Mouse (Mus musculus): ENCODE measurements around the gene Smim14. TPM values are rescaled to one million over a fixed set of nuclear protein-coding genes. Genes with fewer than 3 reads are reported as not detected.

Smim14 gene
- polyA plus RNA-seq, 1 experiment from 2014 or later = 230 TPM

DNA sequence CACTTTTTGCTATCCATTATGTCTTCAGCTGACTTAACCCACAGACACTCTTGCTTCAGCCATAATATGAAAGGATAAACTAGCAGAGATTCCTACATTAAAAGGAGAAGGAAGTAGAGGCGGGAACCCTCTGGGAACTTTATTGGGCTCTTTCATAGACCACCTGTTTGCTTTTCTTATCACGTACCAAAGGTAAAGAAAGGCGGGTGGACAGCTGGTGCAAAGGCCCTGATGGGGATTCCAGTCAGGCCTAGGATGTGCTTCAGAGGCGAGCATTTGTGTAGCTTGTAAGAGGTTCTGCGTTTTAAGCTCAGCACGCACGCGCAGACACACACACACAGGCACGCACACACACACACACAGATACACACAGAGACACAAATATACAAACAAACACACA is 35.6 kb downstream of the Smim14 start:
- H3K9ac ChIP-seq (replicated peaks; ENCODE audit: low read depth, low read length) = no peak overlapping the region
- H3K27ac ChIP-seq (ENCODE audit: low read depth, low read length) = no peak overlapping the region
- H3K9me3 ChIP-seq (ENCODE audit: control insufficient read depth, low read length) = no peaks in the 10 kb centered on the region
- no peak overlapping the region for H3K4me3 ChIP-seq (ENCODE audit: low read depth, low read length)
- H3K4me1 ChIP-seq (ENCODE audit: control insufficient read depth, insufficient read depth, low read length) = no peaks in the 10 kb centered on the region
- no peaks in the 10 kb centered on the region for H3K27me3 ChIP-seq (ENCODE audit: control insufficient read depth, insufficient read depth, low read length)
- WGBS = 92% methylated on average over 9 of the region's 9 CpGs
- ATAC-seq (ENCODE audit: low read depth) = no peak
- H3K36me3 ChIP-seq (ENCODE audit: control insufficient read depth, insufficient read depth, low read length) = no peaks in the 10 kb centered on the region
- H3K4me2 ChIP-seq (ENCODE audit: low read depth, low read length) = no peak overlapping the region

DNA sequence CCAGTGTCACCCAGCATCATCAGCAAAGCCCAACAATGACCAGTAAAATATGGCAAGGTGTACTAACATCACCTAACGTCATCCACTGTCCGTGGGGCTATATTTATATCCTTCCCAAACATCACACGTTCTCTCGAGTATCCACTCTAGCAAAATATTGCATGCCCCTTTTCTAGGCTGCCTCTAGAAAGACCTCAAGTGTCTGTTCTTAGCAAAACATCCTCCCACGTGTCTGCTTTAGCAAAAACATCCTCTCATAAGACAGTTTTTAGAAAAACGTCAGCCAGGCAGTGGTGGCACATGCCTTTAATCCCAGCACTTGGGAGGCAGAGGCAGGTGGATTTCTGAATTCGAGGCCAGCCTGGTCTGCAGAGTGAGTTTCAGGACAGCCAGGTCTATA is 36.8 kb downstream of the Smim14 start:
- Histone ChIP-seq H3K27ac (ENCODE audit: low read depth, low read length) (no peak overlapping the region), H3K4me2 (ENCODE audit: low read depth, low read length) (no peak overlapping the region), H3K27me3 (ENCODE audit: control insufficient read depth, insufficient read depth, low read length) (no peaks in the 10 kb centered on the region), H3K9me3 (ENCODE audit: control insufficient read depth, low read length) (no peaks in the 10 kb centered on the region), H3K36me3 (ENCODE audit: control insufficient read depth, insufficient read depth, low read length) (no peaks in the 10 kb centered on the region), H3K4me3 (ENCODE audit: low read depth, low read length) (no peak overlapping the region), H3K4me1 (ENCODE audit: control insufficient read depth, insufficient read depth, low read length) (no peaks in the 10 kb centered on the region), H3K9ac (replicated peaks; ENCODE audit: low read depth, low read length) (no peak overlapping the region)
- 90% methylated on average over 7 of the region's 7 CpGs for WGBS
- no peak for ATAC-seq (ENCODE audit: low read depth)

DNA sequence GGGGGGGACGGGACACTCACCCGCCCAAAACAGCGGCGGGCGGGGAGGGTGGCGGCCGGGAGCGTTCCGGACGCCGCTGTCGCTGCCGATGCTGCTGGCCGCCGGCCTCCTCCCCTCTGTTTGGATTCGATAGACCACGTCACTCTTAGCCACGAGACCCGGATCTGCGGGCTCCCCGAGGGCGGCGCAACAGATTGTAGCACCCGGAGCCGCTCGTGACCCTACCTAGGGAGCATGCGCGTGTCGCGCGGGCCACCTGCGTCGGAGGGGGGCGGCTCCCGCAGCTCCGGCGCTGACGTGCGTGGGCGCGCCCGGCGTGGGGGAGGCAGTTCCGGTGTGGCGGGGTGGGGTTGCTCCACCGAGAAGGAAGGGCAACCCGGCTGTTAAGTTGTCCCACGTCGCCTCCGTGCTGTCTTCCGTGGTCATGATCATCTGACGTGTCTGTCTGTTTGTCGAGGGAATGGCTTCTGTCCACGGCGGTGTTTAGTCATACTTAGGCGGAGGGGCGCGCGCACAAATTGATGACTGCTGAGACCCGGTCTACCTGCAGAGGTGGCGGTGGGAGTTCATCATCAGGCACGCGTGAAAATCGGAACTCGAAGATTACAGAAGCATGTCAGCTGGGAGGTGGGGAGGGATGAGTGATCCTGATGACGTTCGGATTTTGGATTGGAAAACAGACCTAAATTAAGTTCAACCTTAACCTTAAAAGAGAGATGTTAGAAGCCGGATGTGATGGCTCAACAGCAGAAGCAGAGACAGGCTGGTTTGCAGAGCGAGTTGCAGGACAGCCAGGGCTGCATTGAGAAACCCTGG is 44.1 kb downstream of the Smim14 start, which contains the start of gene Gm43552:
Gene Gm43552 (minus strand): TSS at position 118 of the 816 bp plus-strand sequence.
- Histone ChIP-seq H3K9ac (replicated peaks; ENCODE audit: low read depth, low read length) (peak within 1 kb of the TSS; percentile 98), H3K9me3 (ENCODE audit: control insufficient read depth, low read length) (no peaks in the 10 kb centered on the region), H3K4me3 (ENCODE audit: low read depth, low read length) (peak within 1 kb of the TSS; percentile 94), H3K36me3 (ENCODE audit: control insufficient read depth, insufficient read depth, low read length) (no peaks in the 10 kb centered on the region), H3K4me1 (ENCODE audit: control insufficient read depth, insufficient read depth, low read length) (peaks cover 13% of the 10 kb centered on the region; the same call in 1 of the 2 replicates), H3K4me2 (ENCODE audit: low read depth, low read length) (peak within 1 kb of the TSS; percentile 93), H3K27me3 (ENCODE audit: control insufficient read depth, insufficient read depth, low read length) (no peaks in the 10 kb centered on the region), H3K27ac (ENCODE audit: low read depth, low read length) (peak within 1 kb of the TSS; percentile 96)
- peak; percentile 96 for ATAC-seq (ENCODE audit: low read depth)
- WGBS = under 1% methylated on average over 61 of the region's 69 CpGs

DNA sequence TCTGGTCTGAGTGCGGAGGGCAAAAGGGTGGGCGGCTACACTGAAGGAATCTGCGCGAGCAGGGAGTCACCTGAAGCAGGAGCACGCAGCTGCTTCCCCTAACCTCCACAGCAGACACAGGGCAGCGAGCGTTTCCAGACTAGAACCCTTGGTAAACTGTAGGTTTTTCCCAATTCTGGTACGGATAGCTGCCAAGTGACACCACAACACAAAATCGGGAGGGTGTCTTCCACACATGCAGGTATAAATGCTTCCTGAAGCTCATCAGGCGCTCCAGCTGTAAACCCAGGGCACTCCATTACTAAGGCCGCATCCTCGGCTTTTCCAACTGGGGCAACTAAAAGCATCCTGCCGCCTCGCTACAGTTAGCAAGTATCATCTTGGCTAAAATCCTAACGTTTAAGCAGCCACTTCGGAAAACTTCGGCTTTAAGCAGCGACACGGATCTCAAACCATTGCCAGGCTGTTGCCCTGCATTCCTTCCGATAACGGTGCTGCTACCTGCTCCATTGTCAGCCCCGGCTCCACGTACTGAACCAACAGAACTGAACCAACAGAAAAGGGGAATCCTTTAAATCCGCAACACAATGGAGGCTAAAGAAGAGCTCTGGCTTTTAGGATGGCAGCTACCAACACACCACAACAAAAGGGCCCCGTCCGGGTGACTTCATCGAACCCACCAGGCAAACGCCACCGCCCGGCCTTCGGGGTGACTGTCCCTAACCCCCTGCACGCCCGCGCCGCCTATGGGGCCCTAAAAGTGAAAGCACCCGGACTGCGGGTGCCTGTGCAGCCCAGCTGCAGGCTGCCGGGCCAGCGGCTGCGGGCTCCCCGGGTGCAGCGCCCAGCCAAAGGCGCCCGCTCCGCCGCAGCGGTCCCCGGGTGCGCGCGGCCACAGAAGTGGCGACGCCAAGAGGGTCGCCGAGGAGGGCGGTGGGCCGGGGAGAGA is 44.9 kb downstream of the Smim14 start:
- no peaks in the 10 kb centered on the region for H3K9me3 ChIP-seq (ENCODE audit: control insufficient read depth, low read length)
- peak overlapping the region; percentile 93 for H3K4me2 ChIP-seq (ENCODE audit: low read depth, low read length)
- under 1% methylated on average over 57 of the region's 57 CpGs for WGBS
- H3K4me1 ChIP-seq (ENCODE audit: control insufficient read depth, insufficient read depth, low read length) = peaks cover 13% of the 10 kb centered on the region; the same call in 1 of the 2 replicates
- H3K4me3 ChIP-seq (ENCODE audit: low read depth, low read length) = peak overlapping the region; percentile 94
- H3K27ac ChIP-seq (ENCODE audit: low read depth, low read length) = peak overlapping the region; percentile 96
- peak; percentile 84 for ATAC-seq (ENCODE audit: low read depth)
- peak overlapping the region; percentile 98 for H3K9ac ChIP-seq (replicated peaks; ENCODE audit: low read depth, low read length)
- H3K27me3 ChIP-seq (ENCODE audit: control insufficient read depth, insufficient read depth, low read length) = no peaks in the 10 kb centered on the region
- H3K36me3 ChIP-seq (ENCODE audit: control insufficient read depth, insufficient read depth, low read length) = no peaks in the 10 kb centered on the region

DNA sequence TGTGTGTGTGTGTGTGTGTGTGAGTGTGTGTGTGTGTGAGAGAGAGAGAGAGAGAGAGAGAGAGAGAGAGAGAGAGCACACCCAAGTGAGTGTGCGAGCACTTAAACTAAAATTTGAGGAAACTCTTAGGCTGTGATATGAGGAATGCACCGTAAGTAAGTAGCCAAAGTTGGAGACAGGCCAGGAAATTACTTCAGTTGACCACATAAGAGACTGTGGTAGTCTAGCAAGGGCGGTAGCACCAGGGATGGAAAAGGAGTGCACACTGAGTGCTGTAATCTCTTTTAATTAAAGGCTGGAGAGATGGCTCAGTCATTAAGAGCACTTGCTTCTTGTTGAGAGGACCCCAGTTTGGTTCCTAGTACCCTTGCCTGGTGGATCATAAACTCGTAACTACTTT is 47.2 kb downstream of the Smim14 start:
- peaks cover 13% of the 10 kb centered on the region; the same call in 1 of the 2 replicates for H3K4me1 ChIP-seq (ENCODE audit: control insufficient read depth, insufficient read depth, low read length)
- H3K9ac ChIP-seq (replicated peaks; ENCODE audit: low read depth, low read length) = no peak overlapping the region
- 82% methylated on average over 4 of the region's 4 CpGs for WGBS
- no peak for ATAC-seq (ENCODE audit: low read depth)
- no peaks in the 10 kb centered on the region for H3K27me3 ChIP-seq (ENCODE audit: control insufficient read depth, insufficient read depth, low read length)
- H3K27ac ChIP-seq (ENCODE audit: low read depth, low read length) = no peak overlapping the region
- H3K36me3 ChIP-seq (ENCODE audit: control insufficient read depth, insufficient read depth, low read length) = no peaks in the 10 kb centered on the region
- no peak overlapping the region for H3K4me2 ChIP-seq (ENCODE audit: low read depth, low read length)
- H3K9me3 ChIP-seq (ENCODE audit: control insufficient read depth, low read length) = no peaks in the 10 kb centered on the region
- H3K4me3 ChIP-seq (ENCODE audit: low read depth, low read length) = no peak overlapping the region

DNA sequence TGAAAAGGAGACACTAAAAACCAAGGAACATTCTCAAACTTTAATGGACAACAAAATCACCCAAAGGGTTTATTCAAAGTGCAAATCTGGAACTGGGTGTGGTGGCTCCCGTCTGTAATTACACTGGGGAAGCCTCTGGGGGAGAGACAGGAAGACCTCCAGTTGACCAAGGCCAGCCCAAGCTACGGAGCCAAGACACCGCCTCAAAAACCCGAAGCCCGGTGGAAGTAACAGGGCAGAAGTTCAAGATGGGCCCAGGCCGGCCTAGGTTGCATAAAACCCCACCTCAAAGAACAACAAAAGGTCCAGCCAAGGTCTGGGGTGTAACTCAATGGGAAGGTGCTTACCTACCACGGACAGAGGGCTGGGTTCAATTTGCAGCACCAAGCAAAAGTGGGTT is 48.3 kb downstream of the Smim14 start:
- peaks cover 13% of the 10 kb centered on the region; the same call in 1 of the 2 replicates for H3K4me1 ChIP-seq (ENCODE audit: control insufficient read depth, insufficient read depth, low read length)
- WGBS = 82% methylated on average over 7 of the region's 7 CpGs
- H3K4me3 ChIP-seq (ENCODE audit: low read depth, low read length) = no peak overlapping the region
- no peak overlapping the region for H3K27ac ChIP-seq (ENCODE audit: low read depth, low read length)
- H3K9ac ChIP-seq (replicated peaks; ENCODE audit: low read depth, low read length) = no peak overlapping the region
- no peak overlapping the region for H3K4me2 ChIP-seq (ENCODE audit: low read depth, low read length)
- ATAC-seq (ENCODE audit: low read depth) = no peak
- H3K36me3 ChIP-seq (ENCODE audit: control insufficient read depth, insufficient read depth, low read length) = no peaks in the 10 kb centered on the region
- no peaks in the 10 kb centered on the region for H3K27me3 ChIP-seq (ENCODE audit: control insufficient read depth, insufficient read depth, low read length)
- no peaks in the 10 kb centered on the region for H3K9me3 ChIP-seq (ENCODE audit: control insufficient read depth, low read length)

DNA sequence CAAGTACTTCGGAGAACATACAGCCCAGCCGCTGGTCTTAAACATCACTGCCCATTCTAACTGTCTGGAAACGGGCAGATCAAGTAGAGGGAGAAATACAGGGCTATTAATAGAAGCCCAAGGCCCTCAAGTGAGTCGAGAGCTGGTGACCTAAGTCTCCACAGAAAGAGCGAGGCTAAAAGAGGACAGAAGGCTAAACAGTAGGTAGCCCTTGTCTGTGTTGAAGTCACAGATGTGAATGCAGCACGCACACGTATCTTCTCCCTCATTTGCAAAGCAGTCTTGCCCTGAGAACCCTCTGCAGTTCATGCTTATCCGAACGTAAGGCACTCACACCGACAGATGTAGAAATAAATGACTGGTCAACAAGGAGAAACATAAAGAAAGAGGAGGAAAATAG is 49.6 kb downstream of the Smim14 start:
- Histone ChIP-seq H3K27ac (ENCODE audit: low read depth, low read length) (no peak overlapping the region), H3K27me3 (ENCODE audit: control insufficient read depth, insufficient read depth, low read length) (no peaks in the 10 kb centered on the region), H3K9ac (replicated peaks; ENCODE audit: low read depth, low read length) (no peak overlapping the region), H3K9me3 (ENCODE audit: control insufficient read depth, low read length) (no peaks in the 10 kb centered on the region), H3K36me3 (ENCODE audit: control insufficient read depth, insufficient read depth, low read length) (no peaks in the 10 kb centered on the region), H3K4me2 (ENCODE audit: low read depth, low read length) (no peak overlapping the region), H3K4me1 (ENCODE audit: control insufficient read depth, insufficient read depth, low read length) (peaks cover 9% of the 10 kb centered on the region; the same call in 1 of the 2 replicates), H3K4me3 (ENCODE audit: low read depth, low read length) (no peak overlapping the region)
- no peak for ATAC-seq (ENCODE audit: low read depth)
- 83% methylated on average over 10 of the region's 10 CpGs for WGBS

DNA sequence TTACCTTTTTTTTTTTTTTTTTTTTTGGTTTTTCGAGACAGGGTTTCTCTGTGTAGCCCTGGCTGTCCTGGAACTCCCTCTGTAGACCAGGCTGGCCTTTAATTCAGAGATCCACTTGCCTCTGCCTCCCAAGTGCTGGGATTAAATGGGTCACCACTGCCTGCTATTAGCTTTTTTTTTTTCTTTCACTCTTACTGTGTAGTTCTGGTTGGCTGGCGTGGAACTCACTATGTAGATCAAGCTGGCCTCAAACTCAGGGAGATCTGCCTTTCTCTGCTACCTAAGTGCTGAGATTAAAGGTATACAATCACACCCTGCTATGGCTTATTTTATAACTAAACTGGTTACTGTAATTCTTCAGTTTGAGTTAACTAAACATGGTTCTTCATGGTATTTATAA is 50.5 kb downstream of the Smim14 start:
- no peaks in the 10 kb centered on the region for H3K9me3 ChIP-seq (ENCODE audit: control insufficient read depth, low read length)
- no peak overlapping the region for H3K27ac ChIP-seq (ENCODE audit: low read depth, low read length)
- H3K4me3 ChIP-seq (ENCODE audit: low read depth, low read length) = no peak overlapping the region
- H3K9ac ChIP-seq (replicated peaks; ENCODE audit: low read depth, low read length) = no peak overlapping the region
- no peaks in the 10 kb centered on the region for H3K27me3 ChIP-seq (ENCODE audit: control insufficient read depth, insufficient read depth, low read length)
- H3K36me3 ChIP-seq (ENCODE audit: control insufficient read depth, insufficient read depth, low read length) = no peaks in the 10 kb centered on the region
- no peak overlapping the region for H3K4me2 ChIP-seq (ENCODE audit: low read depth, low read length)
- H3K4me1 ChIP-seq (ENCODE audit: control insufficient read depth, insufficient read depth, low read length) = peaks cover 8% of the 10 kb centered on the region; the same call in 1 of the 2 replicates
- 81% methylated on average over 2 of the region's 2 CpGs for WGBS
- ATAC-seq (ENCODE audit: low read depth) = no peak

Data from neural tube, embryonic 14.5 days (tissue).